Mouse (Mus musculus) skeletal muscle tissue, adult 2 months (tissue): ENCODE data around the gene Trmt61a.

ENCODE experiments used
- DNase-seq: peaks from one replicate; pipeline ENCODE4 v3.0.0-alpha.2; 2012; ENCODE audit warnings: low read depth, low spot score

Gene Trmt61a

GRCm38 (mm10) chr12:111732921-111733320, 55.0 kb downstream of the Trmt61a start:
- no peak for DNase-seq
